Mouse (Mus musculus) granulocyte monocyte progenitor cell, adult 5-6 weeks (primary cell): ENCODE data around the gene Col5a1. TPM values are rescaled to one million over a fixed set of nuclear protein-coding genes. Genes with fewer than 3 reads are reported as not detected.

ENCODE experiments used
- ATAC-seq: replicated peaks from 2 replicates; pipeline ENCODE4 v1.8.0; 2016; ENCODE audit warnings: mild to moderate bottlenecking, moderate TSS enrichment, inconsistent platforms; ENCODE audit not compliant: poor library complexity, severe bottlenecking
- total RNA-seq, 2 experiments: library from RNA; stranded (forward) in 1 of 2; stranded (reverse) in 1 of 2; fragments of 200-712, 200-1000 nt in 1 of 2; fragments of >200 nt in 1 of 2; fragmentation: Nextera tagmentation in 1 of 2; gene quantifications; 2 replicates each; pipeline ENCODE4 v1.2.3; 2014 to 2017

The Col5a1 gene
- total RNA-seq, 2 experiments from 2014 or later = not detected

GRCm38 (mm10) chr2:27957184-27957583 lies 71.0 kb downstream of the Col5a1 start:
- no peak for ATAC-seq

GRCm38 (mm10) chr2:27959275-27959674 lies 73.0 kb downstream of the Col5a1 start:
- no peak for ATAC-seq

- no peak for ATAC-seq
These were observed 75.0 kb downstream of the Col5a1 start for GRCm38 (mm10) chr2:27961190-27961589.

- no peak for ATAC-seq
These were observed 76.2 kb downstream of the Col5a1 start for GRCm38 (mm10) chr2:27962406-27962805.

GRCm38 (mm10) chr2:27969158-27969557 lies 82.9 kb downstream of the Col5a1 start:
- peak; percentile 68 for ATAC-seq

- ATAC-seq = no peak
These were observed 87.6 kb downstream of the Col5a1 start for GRCm38 (mm10) chr2:27973840-27974239.

- ATAC-seq = no peak
These were observed 89.6 kb downstream of the Col5a1 start for GRCm38 (mm10) chr2:27975786-27976185.

- no peak for ATAC-seq
These were observed 90.3 kb downstream of the Col5a1 start for GRCm38 (mm10) chr2:27976512-27976911.

GRCm38 (mm10) chr2:27981066-27981465 lies 94.8 kb downstream of the Col5a1 start:
- no peak for ATAC-seq

GRCm38 (mm10) chr2:27981621-27982535 lies 95.7 kb downstream of the Col5a1 start:
- no peak for ATAC-seq

- no peak for ATAC-seq
These were observed 96.9 kb downstream of the Col5a1 start for GRCm38 (mm10) chr2:27983093-27983492.

GRCm38 (mm10) chr2:27983884-27984283 lies 97.7 kb downstream of the Col5a1 start:
- ATAC-seq = peak; percentile 62; the same call in 1 of the 2 replicates

GRCm38 (mm10) chr2:27986751-27987150 lies 100.5 kb downstream of the Col5a1 start:
- ATAC-seq = no peak

GRCm38 (mm10) chr2:27990430-27991211 lies 104.4 kb downstream of the Col5a1 start:
- no peak for ATAC-seq

- no peak for ATAC-seq
These were observed 107.2 kb downstream of the Col5a1 start for GRCm38 (mm10) chr2:27993416-27993815.

GRCm38 (mm10) chr2:27999996-28000583 lies 113.9 kb downstream of the Col5a1 start:
- ATAC-seq = peak; percentile 48

- no peak for ATAC-seq
These were observed 114.4 kb downstream of the Col5a1 start for GRCm38 (mm10) chr2:28000660-28001059.

- no peak for ATAC-seq
These were observed 115.0 kb downstream of the Col5a1 start for GRCm38 (mm10) chr2:28001206-28001605.

- ATAC-seq = no peak
These were observed 119.0 kb downstream of the Col5a1 start for GRCm38 (mm10) chr2:28005187-28005586.

GRCm38 (mm10) chr2:28008261-28008660 lies 122.0 kb downstream of the Col5a1 start:
- ATAC-seq = no peak

- ATAC-seq = no peak
These were observed 126.1 kb downstream of the Col5a1 start for GRCm38 (mm10) chr2:28012367-28012766.
